In genomic region chr1:91636571-91636970, GRCm38 (mm10) we compare ENCODE assay signal across 22 mouse cellular contexts.
DNase-seq lines count a peak whose midpoint lies in the region; ATAC-seq and TF ChIP-seq lines count a peak whose summit lies in the region.
"Had no signal": no experiment of that assay in that cellular context is flagged by ENCODE, and none has a peak within 500 bp of the region (broad histone marks: within the 10 kb centered on the region; RNA-seq: fewer than 3 reads in every experiment).

No protein-coding gene starts in this region.

- H3K9ac ChIP-seq in stomach, postnatal 0 days (ENCODE audit: low read length) = no peak overlapping the region
- H3K9ac ChIP-seq: embryonic facial prominence, embryonic 12.5 days; forebrain, embryonic 13.5 days; forebrain, embryonic 15.5 days; forebrain, postnatal 0 days had no signal

- H3K4me1 ChIP-seq in stomach, postnatal 0 days (replicated peaks; ENCODE audit: control insufficient read depth, insufficient read depth) = no peaks in the 10 kb centered on the region
- H3K4me1 ChIP-seq: forebrain, embryonic 13.5 days; forebrain, embryonic 15.5 days had no signal

- WGBS in stomach, postnatal 0 days = 84% methylated on average over 2 of the region's 2 CpGs

- no peak overlapping the region for H3K27ac ChIP-seq in stomach, postnatal 0 days (replicated peaks)
- no peak overlapping the region for H3K27ac ChIP-seq in gastrocnemius, adult 2 months
- H3K27ac ChIP-seq: embryonic facial prominence, embryonic 10.5 days; embryonic facial prominence, embryonic 12.5 days; forebrain, embryonic 13.5 days; forebrain, embryonic 15.5 days had no signal

- no peak for TF ChIP-seq CTCF in stomach, postnatal 0 days (IDR thresholded peaks at IDR 0.05; ENCODE audit: low read depth)
- no peak for TF ChIP-seq CTCF in gastrocnemius, adult 2 months (IDR thresholded peaks at IDR 0.05)

- H3K4me3 ChIP-seq in stomach, postnatal 0 days (ENCODE audit: low read depth, low read length) = no peak overlapping the region
- H3K4me3 ChIP-seq in gastrocnemius, adult 2 months = no peak overlapping the region
- H3K4me3 ChIP-seq: embryonic facial prominence, embryonic 10.5 days; embryonic facial prominence, embryonic 12.5 days; forebrain, embryonic 13.5 days; forebrain, embryonic 15.5 days had no signal

- H3K36me3 ChIP-seq in stomach, postnatal 0 days (ENCODE audit: control insufficient read depth, insufficient read depth, low read length) = no peaks in the 10 kb centered on the region
- H3K36me3 ChIP-seq: embryonic facial prominence, embryonic 10.5 days; embryonic facial prominence, embryonic 12.5 days; forebrain, embryonic 15.5 days; G1E had no signal

- no peak for TF ChIP-seq EP300 in stomach, postnatal 0 days (optimal IDR thresholded peaks at IDR 0.05)

- no peak overlapping the region for H3K4me2 ChIP-seq in stomach, postnatal 0 days (replicated peaks; ENCODE audit: low read depth)
- H3K4me2 ChIP-seq: embryonic facial prominence, embryonic 12.5 days; forebrain, embryonic 13.5 days; forebrain, embryonic 15.5 days had no signal

- DNase-seq in 3T3-L1 (ENCODE audit: low read depth, low spot score) (peak; percentile 65), NIH3T3 (ENCODE audit: low read depth) (peak; percentile 57)
- DNase-seq in stomach, postnatal 0 days (ENCODE audit: low spot score) = no peak
- DNase-seq in natural killer cell, adult 2 months (ENCODE audit: low spot score in 2 of 2) = no peak
- no peak for DNase-seq in gastrocnemius, adult 2 months
- DNase-seq: adrenal gland, adult 8-10 months; adrenal gland, postnatal 14 days; adrenal gland, postnatal 36 days; B cell, adult 2 months; cerebellum, adult 11-12 months; cerebellum, adult 2 months; cerebellum, adult 9-10 months; cerebellum, postnatal 10 days; cerebellum, postnatal 25 days; forebrain, postnatal 0 days had no signal

- no peaks in the 10 kb centered on the region for H3K27me3 ChIP-seq in stomach, postnatal 0 days (ENCODE audit: control insufficient read depth, insufficient read depth, low read length)
- H3K27me3 ChIP-seq: embryonic facial prominence, embryonic 12.5 days; forebrain, embryonic 13.5 days; forebrain, embryonic 15.5 days had no signal

- H3K9me3 ChIP-seq in stomach, postnatal 0 days (ENCODE audit: control insufficient read depth, low read length) = no peaks in the 10 kb centered on the region
- H3K9me3 ChIP-seq: embryonic facial prominence, embryonic 10.5 days; embryonic facial prominence, embryonic 12.5 days; forebrain, embryonic 13.5 days; forebrain, embryonic 15.5 days; G1E had no signal

- intact Hi-C loops in gastrocnemius, adult 2 months (cut with DNase I) = no loop called here

- peak; percentile 53; the same call in 1 of the 2 replicates for ATAC-seq in stomach, postnatal 0 days (ENCODE audit: low FRiP score, low TSS enrichment)
- ATAC-seq: activated CD4-positive, CD25-positive, alpha-beta regulatory T cell, adult 4 months; CD4-positive, CD25-positive, alpha-beta regulatory T cell, adult 4 months; forebrain, embryonic 13.5 days; forebrain, embryonic 15.5 days; forebrain, postnatal 0 days had no signal

Comparison
In these comparisons a context has a peak if more than half of its experiments do, and no peak if none do; other contexts are left out.
1. DNase-seq: peak in 3T3-L1 (single experiment) and NIH3T3 (single experiment); none in stomach, postnatal 0 days (single experiment), natural killer cell, adult 2 months (0 of 2) and gastrocnemius, adult 2 months (single experiment).